Mouse (Mus musculus): ENCODE data around the gene Crabp2.
A peak's percentile ranks its signal among the peaks of the same experiment; 100 is the strongest.

Gene Crabp2

DNA sequence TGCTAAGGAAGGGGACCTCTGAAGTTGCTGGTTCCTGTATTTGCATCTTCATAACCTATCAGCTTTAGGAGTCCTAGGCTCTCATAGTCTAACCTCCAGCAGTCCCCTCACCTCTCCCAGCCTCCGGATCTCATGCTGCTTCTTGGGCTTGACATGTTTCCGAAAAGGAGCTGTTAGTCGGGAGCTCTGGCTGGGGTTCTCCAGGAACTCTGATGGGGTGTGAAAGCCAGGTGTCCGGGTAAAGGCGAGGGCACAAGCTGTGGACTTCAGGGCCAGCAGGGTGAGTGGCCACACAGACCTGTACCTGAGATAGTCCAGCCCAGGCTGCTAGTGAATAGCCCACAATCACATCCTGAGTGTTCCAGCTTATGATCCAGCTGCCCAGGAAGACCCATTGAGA lies 21.0 kb upstream of the Crabp2 start:
- DNase-seq (ENCODE audit: low read depth) = no peak

DNA sequence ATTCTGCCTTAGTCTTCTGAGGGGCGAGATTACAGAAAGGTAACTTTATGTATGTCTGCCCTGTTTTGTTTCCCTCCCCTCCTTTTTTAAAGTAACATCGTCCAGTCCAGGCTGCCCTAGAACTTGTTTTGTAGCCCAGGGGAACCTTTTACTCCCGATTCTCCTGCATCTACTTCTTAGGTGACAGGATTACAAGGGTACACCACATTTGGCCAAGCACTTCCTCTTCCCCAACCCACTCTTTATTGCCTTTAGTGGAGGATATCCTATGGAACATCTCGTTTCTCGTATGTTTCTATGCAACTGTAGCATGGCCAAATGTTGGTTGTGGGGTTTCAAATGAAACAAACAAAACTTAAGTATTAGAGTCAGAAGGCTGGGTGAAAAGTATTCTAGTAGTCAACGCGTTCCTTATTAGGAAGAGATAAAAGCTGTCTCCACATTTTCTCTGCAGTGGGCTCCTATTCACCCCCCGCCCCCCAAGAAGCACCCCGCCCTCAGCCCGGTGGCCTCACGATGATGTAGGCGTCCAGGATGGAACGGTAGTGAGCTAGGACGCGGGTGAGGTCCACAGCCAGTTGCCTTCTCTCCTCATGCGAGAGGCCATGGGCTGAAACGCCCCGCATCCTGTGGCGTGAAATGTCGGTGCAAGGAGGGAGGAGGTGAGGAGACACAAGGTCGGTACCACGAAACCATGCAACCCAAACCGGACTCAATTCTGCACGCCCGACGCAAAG lies 19.0 kb upstream of the Crabp2 start:
- DNase-seq (ENCODE audit: low read depth) = no peak

DNA sequence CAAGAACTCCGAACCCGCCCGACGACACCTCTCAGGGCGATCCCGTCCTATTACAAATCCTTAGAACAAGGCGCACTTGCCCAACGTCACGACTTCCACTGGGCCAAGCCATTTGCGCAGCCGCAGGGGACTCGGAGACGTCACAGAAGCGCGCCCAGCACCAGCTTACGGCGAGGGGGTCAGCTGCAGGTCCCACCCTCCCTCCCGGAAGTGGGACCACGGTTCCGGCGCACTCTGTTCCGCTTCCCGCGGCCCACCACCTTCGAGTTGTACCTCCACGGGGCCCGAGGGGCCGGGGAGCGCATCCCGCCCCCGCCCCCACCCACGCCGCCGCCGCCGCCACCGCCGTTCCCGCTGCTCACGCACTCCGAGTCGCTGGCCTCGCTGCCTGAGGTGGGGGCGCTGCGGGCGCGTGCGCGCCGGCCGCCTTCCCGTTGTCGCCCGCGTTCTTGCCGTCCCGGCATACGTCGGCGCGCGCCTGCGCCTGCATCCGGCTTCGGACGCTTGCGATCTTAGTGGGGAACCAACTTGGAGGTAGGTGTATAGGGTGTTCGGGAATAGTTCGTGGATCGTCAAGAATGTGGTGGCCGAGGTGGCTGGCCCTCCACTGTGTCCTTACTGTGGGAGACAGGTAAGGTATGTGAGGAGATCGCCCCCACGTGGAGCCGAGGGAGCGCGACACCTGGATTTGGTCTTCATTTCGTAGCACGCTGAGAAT lies 18.2 kb upstream of the Crabp2 start, which contains the start of the genes Isg20l2 and Rrnad1:
Gene Isg20l2, plus strand, starts transcription at position 237 of the 718 bp plus-strand sequence.
Gene Rrnad1, minus strand, starts transcription at position 640 of the 718 bp plus-strand sequence.
- peak; percentile 96 for DNase-seq (ENCODE audit: low read depth)

DNA sequence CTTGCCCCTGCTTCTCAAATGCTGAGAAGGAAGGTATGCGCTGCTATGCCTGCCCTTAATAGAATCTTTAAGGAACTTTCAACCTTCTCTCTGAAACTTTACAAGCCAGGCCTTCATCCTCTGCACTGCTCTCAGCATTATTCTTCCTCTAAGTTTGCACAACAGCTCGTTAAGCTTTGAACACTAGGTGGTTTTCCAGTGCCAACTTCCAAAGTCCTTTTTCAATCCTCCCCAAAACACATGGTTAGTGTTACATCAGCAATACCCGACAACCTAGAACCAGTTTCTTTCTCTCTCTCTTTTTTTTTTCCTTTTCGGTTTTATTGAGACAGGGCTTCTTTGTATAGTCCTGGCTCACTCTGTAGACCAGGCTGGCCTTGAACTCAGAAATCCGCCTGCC lies 14.4 kb upstream of the Crabp2 start:
- DNase-seq (ENCODE audit: low read depth) = no peak

DNA sequence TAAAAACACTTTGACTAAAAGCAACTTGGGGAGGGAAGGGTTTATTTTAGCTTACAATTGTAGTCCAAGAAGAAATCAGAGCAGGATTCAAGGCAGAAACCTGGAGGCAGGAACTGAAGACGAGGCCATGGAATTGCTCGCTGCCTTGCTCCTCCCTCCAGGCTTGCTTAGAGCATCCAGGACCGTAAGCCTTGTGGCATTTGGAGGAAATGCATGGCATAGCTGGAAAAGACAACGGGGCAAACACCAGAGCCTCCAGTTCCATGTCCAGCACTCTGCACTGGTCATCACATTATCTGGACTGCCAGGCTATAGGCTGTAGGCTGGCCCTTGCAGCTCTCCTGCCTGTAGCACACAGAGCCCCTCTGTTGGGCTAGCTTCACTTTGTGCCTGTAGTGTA lies 14.0 kb upstream of the Crabp2 start:
- DNase-seq (ENCODE audit: low read depth) = no peak

DNA sequence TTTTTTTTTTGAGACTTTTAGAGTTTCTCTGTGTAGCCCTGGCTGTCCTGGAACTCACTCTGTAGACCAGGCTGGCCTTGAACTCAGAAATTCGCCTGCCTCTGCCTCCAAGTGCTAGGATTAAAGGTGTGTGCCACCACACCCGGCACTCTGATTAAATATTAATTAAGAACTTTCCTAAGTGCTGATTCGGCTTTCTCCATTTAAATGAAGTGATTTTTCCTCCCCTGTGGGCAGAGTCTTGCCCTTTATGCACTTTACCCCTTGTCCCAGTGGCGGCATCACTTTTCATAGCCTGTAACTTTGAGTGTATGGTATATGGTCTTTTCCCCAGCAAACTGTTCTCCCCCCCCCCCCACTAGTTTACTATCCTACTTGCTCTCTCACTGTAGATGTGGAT lies 13.3 kb upstream of the Crabp2 start:
- DNase-seq (ENCODE audit: low read depth) = no peak

DNA sequence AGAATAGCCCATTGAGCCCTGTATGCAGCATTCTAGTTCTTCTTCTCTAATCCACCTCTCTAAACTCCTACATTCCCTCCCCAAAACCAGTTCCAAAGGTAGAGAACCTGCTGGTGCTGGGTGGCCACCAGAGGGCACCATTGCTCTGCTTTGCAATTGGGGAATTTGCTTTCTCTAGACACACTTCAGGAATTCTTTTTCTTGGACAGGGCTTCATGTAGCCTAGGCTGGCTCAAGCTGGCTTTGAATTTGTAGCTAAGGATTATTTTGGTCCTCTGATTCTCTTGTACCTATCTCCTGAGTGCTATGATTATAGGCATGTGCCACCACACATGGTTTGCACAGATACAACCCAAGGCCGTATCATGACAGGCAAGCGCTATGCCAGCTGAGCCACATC lies 12.7 kb upstream of the Crabp2 start:
- DNase-seq (ENCODE audit: low read depth) = peak; percentile 74

DNA sequence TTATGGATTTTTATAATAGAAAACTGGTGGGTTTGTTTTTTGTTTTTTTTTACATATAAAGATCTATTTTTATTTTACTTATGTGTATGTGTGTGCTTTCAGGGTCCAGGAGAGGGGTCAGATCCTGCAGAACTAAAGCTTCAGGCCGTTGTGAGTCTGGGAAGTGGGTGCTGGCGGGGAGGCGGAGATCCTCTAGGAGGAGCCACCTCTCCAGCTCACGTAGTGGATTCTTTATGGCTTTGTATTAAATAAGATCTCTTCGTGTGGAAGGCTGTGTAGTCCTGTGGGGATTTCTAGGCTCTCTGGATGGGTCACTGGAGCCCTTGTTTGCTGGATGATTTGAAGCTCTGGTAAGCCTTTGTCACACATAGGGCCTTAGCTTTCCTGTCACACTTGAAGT lies 7.9 kb upstream of the Crabp2 start:
- DNase-seq (ENCODE audit: low read depth) = no peak

DNA sequence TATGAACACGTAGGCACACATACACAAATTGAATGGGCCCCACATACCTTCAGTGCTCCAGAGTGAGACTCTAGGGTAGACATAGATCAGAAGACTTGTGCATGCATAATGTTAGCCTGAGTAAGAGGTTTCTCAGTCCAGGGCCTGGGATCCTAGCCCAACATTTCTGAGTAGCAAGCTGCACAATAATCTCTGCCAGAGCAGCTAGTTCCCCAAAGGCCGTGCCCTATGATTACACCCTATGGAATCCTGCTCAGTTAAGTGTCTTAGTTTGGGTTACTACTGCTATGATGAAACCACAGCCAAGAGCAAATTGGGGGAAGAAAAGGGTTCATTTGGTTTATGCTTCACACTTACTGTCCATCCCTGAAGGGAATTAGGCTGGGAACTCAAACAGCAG lies 6.0 kb upstream of the Crabp2 start:
- no peak for DNase-seq (ENCODE audit: low read depth)

DNA sequence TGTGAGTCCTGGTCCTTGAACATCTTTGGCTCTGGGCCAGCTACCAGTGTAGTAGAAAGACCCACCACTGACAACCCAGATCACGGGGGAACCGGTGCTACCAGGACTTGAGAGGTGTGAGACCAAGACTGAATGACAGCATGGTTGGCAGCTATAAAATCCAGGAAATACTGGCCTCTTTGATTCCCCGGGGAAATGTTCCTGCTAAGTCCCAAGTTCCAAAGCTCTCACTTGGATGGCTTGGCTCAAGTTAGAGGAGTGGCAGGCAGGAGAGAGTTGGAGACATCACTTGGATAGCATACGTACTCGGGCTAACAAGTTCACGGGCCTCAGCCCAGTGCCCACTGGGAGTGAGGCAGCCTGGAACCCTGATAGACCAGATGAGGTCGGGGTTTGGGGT lies 4.9 kb upstream of the Crabp2 start:
- no peak for DNase-seq (ENCODE audit: low read depth)

DNA sequence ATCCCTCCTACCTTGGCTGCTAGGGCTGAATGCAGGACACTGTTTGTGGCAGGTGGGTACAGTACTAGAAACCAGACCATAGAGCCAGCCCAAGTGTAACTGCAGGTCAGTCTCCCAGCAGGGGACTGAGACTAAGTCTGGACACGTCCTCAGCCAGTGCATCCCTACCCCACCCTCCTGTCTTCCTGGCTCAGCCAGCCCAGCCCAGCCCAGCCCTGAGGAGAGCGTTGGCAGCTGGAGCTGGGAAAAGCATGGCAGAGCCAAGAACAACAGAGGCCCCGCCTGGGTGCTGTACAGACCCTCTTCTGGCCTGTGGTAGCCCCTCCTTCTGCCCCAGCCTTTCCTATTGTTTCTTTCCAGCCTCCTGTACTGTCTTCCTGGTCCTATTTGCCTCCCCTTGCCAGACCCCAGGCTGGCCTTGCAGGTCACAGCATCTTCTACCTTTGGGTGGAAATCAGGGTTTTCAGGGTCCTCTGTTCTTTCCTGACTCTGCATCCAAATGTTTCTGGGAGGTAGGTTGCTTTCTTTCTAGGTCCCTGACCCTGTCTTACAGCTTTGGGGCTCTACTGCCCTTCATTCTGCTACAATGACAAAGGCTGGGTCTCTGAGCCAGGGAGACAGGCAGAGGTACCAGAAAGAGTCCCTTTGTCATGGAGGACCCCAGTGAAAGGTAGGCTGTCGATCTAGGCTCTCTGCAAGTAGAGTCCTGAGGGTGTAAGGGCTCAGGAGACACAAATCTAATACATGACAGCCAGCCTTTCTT lies 3.4 kb upstream of the Crabp2 start:
- no peak for DNase-seq (ENCODE audit: low read depth)

DNA sequence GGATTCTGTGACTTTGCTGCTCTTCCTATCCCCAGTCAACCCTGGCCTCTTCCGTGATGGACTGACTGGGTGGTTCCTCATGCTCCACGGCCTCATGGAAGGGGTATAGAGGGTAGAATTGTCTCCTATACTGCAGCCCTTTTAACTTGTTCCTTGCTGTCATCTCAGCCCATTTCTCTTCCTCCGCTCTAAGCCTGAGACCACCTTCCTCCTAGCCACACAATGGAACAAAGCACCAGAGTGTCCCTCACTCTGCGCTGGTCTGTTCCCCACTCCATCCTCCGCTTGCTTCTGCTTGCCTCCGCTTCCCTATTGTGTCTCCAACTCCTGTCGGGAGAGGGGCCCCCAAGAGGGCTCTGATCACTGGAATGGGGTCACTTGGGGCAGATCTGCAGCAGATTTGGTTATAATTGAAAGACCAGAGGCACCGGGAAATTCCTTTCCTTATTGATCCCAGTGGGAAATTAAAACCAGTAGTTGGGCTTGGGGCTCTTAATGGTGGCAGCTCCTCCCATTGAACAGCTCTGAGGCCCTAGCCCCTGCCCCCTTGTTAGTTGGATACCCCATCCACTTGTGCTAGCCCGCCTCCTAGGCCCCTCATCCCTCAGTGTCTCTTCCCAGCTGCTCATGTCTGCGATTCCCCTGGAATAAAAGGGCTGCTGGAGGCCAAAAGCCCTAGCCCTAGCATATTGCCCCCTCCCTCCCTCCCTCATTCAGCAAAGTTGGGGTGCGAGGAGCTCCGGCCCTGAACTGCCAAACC lies 2.5 kb upstream of the Crabp2 start:
- no peak for DNase-seq (ENCODE audit: low read depth)

DNA sequence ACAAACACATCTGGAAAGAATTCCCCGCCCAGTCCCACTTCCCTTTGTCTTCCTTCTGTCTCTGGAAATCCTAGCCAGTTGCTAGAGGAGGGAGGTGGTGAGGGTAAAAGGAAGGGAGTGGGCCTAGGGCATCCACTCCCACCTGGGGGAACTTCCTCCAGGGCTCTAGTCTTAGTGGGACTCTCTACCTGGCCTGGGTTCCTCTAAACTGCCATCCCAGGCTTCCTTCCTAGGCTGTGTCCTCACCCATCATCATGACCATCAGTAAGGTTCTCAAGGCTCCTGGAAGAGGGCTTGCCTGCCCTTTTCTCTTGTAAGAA lies 2.0 kb upstream of the Crabp2 start:
- no peak for DNase-seq (ENCODE audit: low read depth)

DNA sequence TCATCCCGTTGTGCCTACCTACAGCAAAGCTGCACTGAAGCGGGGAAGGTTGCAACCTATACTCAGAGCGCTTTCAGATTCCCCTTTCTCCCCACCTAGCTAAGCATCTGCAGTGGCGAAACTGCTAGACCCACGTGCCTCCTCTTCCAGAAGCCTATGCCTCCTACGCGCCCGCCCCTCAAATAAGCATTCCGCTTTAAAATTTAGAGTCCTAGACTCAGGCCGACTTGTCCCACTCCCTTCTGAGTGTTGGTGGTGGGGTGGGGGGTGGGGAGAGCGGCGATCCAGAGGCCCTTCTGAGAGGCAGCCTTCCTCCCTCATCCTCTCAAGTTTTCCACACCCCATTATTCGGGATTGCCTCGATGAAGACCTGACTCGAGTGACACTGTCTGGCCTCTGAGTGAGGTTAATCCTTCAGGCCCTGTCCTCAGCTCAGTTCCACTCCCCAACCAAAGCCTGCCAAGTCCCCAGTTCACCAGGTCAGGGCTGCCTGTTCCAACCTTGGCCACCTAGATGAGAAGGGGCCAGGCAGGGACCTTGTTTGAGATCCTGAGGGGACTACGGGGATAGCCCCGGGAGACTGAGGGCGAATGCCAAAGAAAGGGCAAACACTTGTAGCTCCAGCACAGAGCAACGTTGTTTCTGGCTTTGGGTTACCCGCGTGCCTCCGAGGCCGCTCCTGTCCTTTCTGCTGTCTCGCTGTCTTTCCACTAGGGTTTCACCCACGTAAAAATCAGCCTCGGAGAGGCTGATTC lies 1.2 kb upstream of the Crabp2 start:
- DNase-seq (ENCODE audit: low read depth) = peak; percentile 38

DNA sequence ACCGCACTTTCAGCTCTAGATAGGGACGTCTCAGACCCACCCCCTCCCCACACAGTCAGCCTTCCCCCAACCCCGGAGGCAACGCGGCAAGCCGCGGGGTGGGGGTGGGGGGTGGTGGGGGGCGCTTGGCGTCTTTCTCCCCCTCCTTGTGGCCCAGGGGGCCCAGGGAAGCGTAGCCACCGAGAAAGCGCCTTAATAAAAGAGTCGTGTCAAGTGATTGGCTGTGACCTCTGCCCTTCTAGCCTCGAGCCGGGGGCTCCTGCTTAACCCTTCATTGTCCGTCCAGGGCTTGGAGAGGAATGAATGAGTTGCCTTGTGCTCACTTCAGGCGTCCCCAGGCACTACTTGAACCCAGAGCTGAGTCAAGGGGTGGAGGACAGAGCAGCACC lies 661 bp upstream of the Crabp2 start:
- DNase-seq (ENCODE audit: low read depth) = no peak

DNA sequence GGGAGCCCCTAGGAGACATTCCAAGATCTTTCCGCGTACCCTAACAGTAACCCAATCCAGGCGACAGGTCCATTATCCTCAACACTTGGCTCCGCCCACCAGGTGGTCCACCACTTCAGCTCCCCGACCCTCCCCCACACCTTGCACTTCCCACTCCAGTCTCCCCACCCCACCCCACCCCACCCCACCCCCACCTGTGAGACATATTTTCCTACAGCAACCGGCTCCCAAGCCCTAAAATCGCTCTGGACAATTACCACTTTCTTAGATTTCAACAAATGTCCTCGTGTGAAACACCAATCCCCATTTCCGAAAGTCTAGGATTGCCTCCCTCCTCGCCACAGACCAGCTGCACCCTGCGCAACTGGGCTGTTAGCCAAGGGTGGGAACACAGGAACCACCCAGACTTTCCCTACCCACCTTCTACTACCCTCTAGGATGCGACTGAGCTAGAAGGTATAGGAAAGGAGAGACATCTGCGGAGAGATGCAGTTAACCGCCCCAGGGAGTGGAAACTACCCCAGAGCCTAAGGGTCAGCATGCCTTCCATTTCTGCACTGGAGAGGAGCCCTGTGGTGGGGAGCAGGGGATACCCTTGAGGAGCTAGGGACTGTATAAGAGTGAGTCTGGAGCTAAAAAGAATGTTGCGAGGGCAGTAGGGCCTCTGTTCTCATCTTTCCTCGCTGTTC lies 944 bp downstream of the Crabp2 start:
- DNase-seq (ENCODE audit: low read depth) = no peak

DNA sequence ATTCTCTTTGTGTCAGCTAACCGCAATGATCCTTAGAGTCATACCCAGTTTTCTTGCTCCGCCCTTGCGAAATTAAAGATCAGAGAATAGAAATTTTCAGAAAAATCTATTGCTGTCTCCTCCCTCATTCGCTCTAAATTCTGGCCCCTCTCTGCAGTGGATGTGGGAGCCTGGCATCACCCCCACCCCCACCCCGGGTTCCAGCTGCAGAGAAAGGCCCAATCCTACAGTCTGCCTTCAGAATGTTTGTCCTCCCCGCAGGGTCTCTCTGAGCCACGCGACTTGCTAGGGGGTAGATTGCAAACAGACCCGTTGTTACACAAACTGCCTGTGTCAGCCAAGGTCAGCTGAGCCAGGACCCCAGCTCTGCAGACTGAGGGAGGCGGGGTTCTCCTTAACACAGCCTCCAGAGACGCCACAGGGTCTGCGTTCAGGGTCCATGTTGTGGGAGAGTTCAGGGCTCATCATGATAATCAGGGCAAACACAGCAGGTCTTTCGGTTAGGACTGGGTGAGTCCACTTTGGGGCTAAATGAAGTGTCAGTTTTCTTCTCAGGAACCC lies 1.6 kb downstream of the Crabp2 start:
- DNase-seq (ENCODE audit: low read depth) = no peak

DNA sequence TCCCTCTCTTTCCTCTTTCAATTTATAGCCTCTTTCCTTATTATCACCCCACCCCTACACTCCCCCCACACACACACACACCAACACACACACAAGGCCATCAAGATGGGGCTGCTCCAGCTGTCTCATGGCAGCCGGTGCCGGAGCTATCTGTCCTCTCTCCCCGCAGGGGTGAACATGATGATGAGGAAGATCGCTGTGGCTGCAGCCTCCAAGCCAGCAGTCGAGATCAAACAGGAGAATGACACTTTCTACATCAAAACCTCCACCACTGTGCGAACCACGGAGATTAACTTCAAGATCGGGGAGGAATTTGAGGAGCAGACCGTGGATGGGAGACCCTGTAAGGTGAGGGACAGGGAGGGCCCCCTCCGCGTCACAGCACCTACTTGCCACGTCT lies 3.5 kb downstream of the Crabp2 start:
- no peak for DNase-seq (ENCODE audit: low read depth)

DNA sequence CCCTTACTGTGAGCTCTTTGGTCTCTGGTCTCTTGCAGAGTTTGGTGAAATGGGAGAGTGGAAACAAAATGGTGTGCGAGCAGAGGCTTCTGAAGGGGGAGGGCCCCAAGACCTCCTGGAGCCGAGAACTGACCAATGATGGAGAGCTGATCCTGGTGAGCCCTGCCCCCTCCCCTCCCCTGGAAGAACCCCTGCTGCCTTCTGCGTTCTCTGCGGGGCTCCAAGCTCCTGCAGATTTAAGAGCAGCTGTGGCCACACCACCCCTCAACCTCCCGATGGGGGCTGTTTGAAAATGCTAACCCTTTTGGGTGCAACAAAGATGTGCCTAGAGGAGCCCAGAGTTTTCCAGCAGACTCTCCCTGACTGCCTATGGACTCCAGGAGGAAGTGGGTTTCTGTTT lies 4.0 kb downstream of the Crabp2 start:
- DNase-seq (ENCODE audit: low read depth) = no peak

DNA sequence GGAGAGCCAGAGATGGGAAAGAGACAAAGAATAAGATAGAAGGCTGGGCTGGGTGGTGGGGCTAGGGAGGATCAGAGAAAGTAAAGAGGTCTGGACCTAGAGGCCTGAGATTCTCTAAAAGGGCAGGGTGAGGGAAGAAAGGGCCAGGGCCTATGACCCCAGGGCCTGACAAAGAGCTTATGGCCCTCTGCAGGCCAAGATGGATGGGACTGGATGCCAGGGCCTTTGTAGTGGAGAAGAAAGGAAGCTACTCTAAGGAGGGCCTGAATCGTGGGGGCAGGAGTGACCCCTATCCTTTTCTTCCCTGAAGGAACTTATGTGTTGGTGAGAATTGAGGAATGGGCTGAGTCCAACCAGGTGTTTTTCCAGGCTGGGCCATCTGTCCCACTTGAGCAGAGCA lies 9.6 kb downstream of the Crabp2 start:
- DNase-seq (ENCODE audit: low read depth) = no peak

DNA sequence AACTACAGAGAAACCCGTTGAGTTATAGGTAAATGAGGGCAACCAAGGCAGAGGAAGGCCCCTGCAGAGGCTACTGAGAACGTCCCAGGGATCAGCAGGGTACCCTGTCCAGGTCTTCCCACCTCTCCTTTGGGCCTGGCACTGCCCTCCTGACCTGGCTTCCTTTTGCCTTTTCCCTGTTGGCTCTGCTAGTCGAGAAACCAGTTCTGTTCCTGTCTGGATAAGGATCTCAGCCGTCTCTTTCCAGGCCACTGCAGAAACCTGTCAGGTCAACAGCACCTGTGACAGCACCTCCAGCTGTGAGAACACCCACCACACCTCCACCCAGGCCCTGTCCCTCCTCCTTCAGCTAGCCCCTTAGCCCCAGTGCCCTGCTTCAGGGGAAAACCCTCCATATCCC lies 10.0 kb downstream of the Crabp2 start:
- DNase-seq (ENCODE audit: low read depth) = no peak

All from naive thymus-derived CD4-positive, alpha-beta T cell, adult 2 months (primary cell).